Mouse (Mus musculus): ENCODE results near the gene Plcg2.

Gene Plcg2

GRCm38 (mm10) chr8:117481830-117482229, 16.3 kb upstream of the Plcg2 start:
- intact Hi-C loops (cut with DNase I): no loop called here

- intact Hi-C loops (cut with DNase I): no loop called here
Observed at GRCm38 (mm10) chr8:117484731-117485130, 13.4 kb upstream of the Plcg2 start.

- intact Hi-C loops (cut with DNase I): no loop called here
Observed at GRCm38 (mm10) chr8:117485316-117485715, 12.8 kb upstream of the Plcg2 start.

GRCm38 (mm10) chr8:117488246-117489005, 9.7 kb upstream of the Plcg2 start:
- intact Hi-C loops (cut with DNase I): no loop called here

GRCm38 (mm10) chr8:117493543-117493942, 4.5 kb upstream of the Plcg2 start:
- intact Hi-C loops (cut with DNase I): no loop called here

GRCm38 (mm10) chr8:117494874-117495273, 3.2 kb upstream of the Plcg2 start:
- intact Hi-C loops (cut with DNase I): no loop called here

- intact Hi-C loops (cut with DNase I): no loop called here
Observed at GRCm38 (mm10) chr8:117498915-117499540, 937 bp downstream of the Plcg2 start.

GRCm38 (mm10) chr8:117500232-117500823, 2.2 kb downstream of the Plcg2 start:
- intact Hi-C loops (cut with DNase I): no loop called here

GRCm38 (mm10) chr8:117501323-117501722, 3.2 kb downstream of the Plcg2 start:
- intact Hi-C loops (cut with DNase I): no loop called here

GRCm38 (mm10) chr8:117503405-117504069, 5.4 kb downstream of the Plcg2 start:
- intact Hi-C loops (cut with DNase I): no loop called here

- intact Hi-C loops (cut with DNase I): no loop called here
Observed at GRCm38 (mm10) chr8:117507703-117508102, 9.6 kb downstream of the Plcg2 start.

- intact Hi-C loops (cut with DNase I): no loop called here
Observed at GRCm38 (mm10) chr8:117516876-117517565, 18.9 kb downstream of the Plcg2 start.

GRCm38 (mm10) chr8:117517861-117518260, 19.8 kb downstream of the Plcg2 start:
- intact Hi-C loops (cut with DNase I): no loop called here

- intact Hi-C loops (cut with DNase I): no loop called here
Observed at GRCm38 (mm10) chr8:117518873-117519272, 20.8 kb downstream of the Plcg2 start.

- intact Hi-C loops (cut with DNase I): no loop called here
Observed at GRCm38 (mm10) chr8:117526185-117526584, 28.1 kb downstream of the Plcg2 start.

- intact Hi-C loops (cut with DNase I): no loop called here
Observed at GRCm38 (mm10) chr8:117527983-117528382, 29.9 kb downstream of the Plcg2 start.

GRCm38 (mm10) chr8:117529177-117529576, 31.1 kb downstream of the Plcg2 start:
- intact Hi-C loops (cut with DNase I): no loop called here

- intact Hi-C loops (cut with DNase I): no loop called here
Observed at GRCm38 (mm10) chr8:117532381-117532972, 34.4 kb downstream of the Plcg2 start.

GRCm38 (mm10) chr8:117536862-117537261, 38.8 kb downstream of the Plcg2 start:
- intact Hi-C loops (cut with DNase I): no loop called here

- intact Hi-C loops (cut with DNase I): no loop called here
Observed at GRCm38 (mm10) chr8:117537751-117538150, 39.7 kb downstream of the Plcg2 start.

- intact Hi-C loops (cut with DNase I): no loop called here
Observed at GRCm38 (mm10) chr8:117542951-117543350, 44.9 kb downstream of the Plcg2 start.
